Mouse (Mus musculus) myocyte (in vitro differentiated cells): ENCODE results near the gene Agfg2.

Experiments
- MAX ChIP-seq: IDR thresholded peaks from one replicate; pipeline ENCODE4 v1.6.1; 2011; ENCODE audit warnings: low read depth, mild to moderate bottlenecking, control low read depth
- MYOD1 ChIP-seq, 3 experiments: IDR thresholded peaks; one replicate each; pipeline ENCODE4 v1.6.1; 2011; ENCODE audit warnings: control low read depth in 2 of 3, low read depth in 2 of 3, mild to moderate bottlenecking in 2 of 3, moderate library complexity in 1 of 3; ENCODE audit not compliant: insufficient read length in 2 of 3, control insufficient read depth in 1 of 3
- MYOG ChIP-seq, 3 experiments: IDR thresholded peaks; one replicate each; pipeline ENCODE4 v1.6.1; 2011; ENCODE audit warnings: control low read depth in 2 of 3, low read depth in 2 of 3, mild to moderate bottlenecking in 2 of 3; ENCODE audit not compliant: insufficient read length in 2 of 3, control insufficient read depth in 1 of 3, insufficient read depth in 1 of 3
- POLR2A ChIP-seq: IDR thresholded peaks from one replicate; pipeline ENCODE4 v1.6.1; 2011; ENCODE audit warnings: low read depth, mild to moderate bottlenecking, control low read depth, moderate library complexity; ENCODE audit not compliant: insufficient read length
- POLR2AphosphoS2 ChIP-seq: IDR thresholded peaks from one replicate; pipeline ENCODE4 v1.6.1; 2011; ENCODE audit warnings: low read depth, control low read depth; ENCODE audit not compliant: insufficient read length
- USF1 ChIP-seq: IDR thresholded peaks from one replicate; pipeline ENCODE4 v1.6.1; 2011; ENCODE audit warnings: low read depth, mild to moderate bottlenecking, control low read depth, moderate library complexity

GRCm38 (mm10) chr5:137673015-137673414 is 11.5 kb downstream of the Agfg2 start:
- TF ChIP-seq POLR2A, result no peak
- TF ChIP-seq MAX, result no peak
- TF ChIP-seq POLR2AphosphoS2, result no peak
- no peak for TF ChIP-seq MYOG (IDR thresholded peaks at IDR 0.05; ENCODE audit: control insufficient read depth in 1 of 3, insufficient read depth in 1 of 3, insufficient read length in 2 of 3, low read depth in 2 of 3)
- TF ChIP-seq USF1, result no peak
- no peak for TF ChIP-seq MYOD1 (IDR thresholded peaks at IDR 0.05; ENCODE audit: control insufficient read depth in 1 of 3, insufficient read length in 2 of 3, low read depth in 2 of 3)
